Mouse (Mus musculus) limb, embryonic 14.5 days (tissue): ENCODE data around the gene Axin2. TPM values are rescaled to one million over a fixed set of nuclear protein-coding genes. Genes with fewer than 3 reads are reported as not detected.

ENCODE experiments used
- ATAC-seq: fragments of 200-750 bp; cut with Nextera tagmentation; 2 replicates; pipeline ENCODE4 v1.8.0; 2017; ENCODE audit warnings: low read depth, moderate number of reproducible peaks, moderate TSS enrichment; ENCODE audit not compliant: low FRiP score
- DNase-seq: peaks from one replicate; pipeline ENCODE4 v3.0.0-alpha.2; 2015; ENCODE audit warnings: low spot score
- H3K27ac ChIP-seq: fragments of 300-500 bp; sonication (generic); replicated peaks from 2 replicates; pipeline ENCODE4 v1.5.1; 2014; ENCODE audit warnings: low read depth, mild to moderate bottlenecking, low read length, moderate library complexity, mixed read lengths
- H3K27me3 ChIP-seq: fragments of 300-500 bp; sonication (generic); 2 replicates; pipeline ENCODE4 v1.6.1; 2014; ENCODE audit warnings: low read length, mixed read lengths; ENCODE audit not compliant: control insufficient read depth, insufficient read depth
- H3K36me3 ChIP-seq: fragments of 300-500 bp; sonication (generic); 2 replicates; pipeline ENCODE4 v1.6.1; 2014; ENCODE audit warnings: mild to moderate bottlenecking, low read length, moderate library complexity, mixed read lengths; ENCODE audit not compliant: control insufficient read depth, insufficient read depth
- H3K4me1 ChIP-seq: fragments of 300-500 bp; sonication (generic); 2 replicates; pipeline ENCODE4 v1.6.1; 2014; ENCODE audit warnings: antibody characterized with exemption, low read length, mixed read lengths; ENCODE audit not compliant: control insufficient read depth, insufficient read depth
- H3K4me2 ChIP-seq: fragments of 300-500 bp; sonication (generic); replicated peaks from 2 replicates; pipeline ENCODE4 v1.6.1; 2014; ENCODE audit warnings: low read depth, mild to moderate bottlenecking, low read length, moderate library complexity; ENCODE audit not compliant: severe bottlenecking
- H3K4me3 ChIP-seq: fragments of 300-500 bp; sonication (generic); replicated peaks from 2 replicates; pipeline ENCODE4 v1.5.1; 2014; ENCODE audit warnings: low read length
- H3K9ac ChIP-seq: fragments of 300-500 bp; sonication (generic); 2 replicates; pipeline ENCODE4 v1.6.1; 2014; ENCODE audit warnings: mild to moderate bottlenecking, low read depth, low read length, moderate library complexity; ENCODE audit not compliant: severe bottlenecking
- H3K9me3 ChIP-seq: fragments of 300-500 bp; sonication (generic); 2 replicates; pipeline ENCODE4 v1.6.1; 2016; ENCODE audit warnings: low read length; ENCODE audit not compliant: control insufficient read depth
- POLR2A ChIP-seq: fragments of 200-500 bp; IDR thresholded peaks from 2 replicates; pipeline ENCODE4 v1.8.0; 2012; ENCODE audit warnings: inconsistent platforms, mild to moderate bottlenecking, moderate library complexity, borderline replicate concordance; ENCODE audit not compliant: insufficient read depth, insufficient read length; ENCODE audit errors: extremely low read depth
- WGBS: fragments of 180-500 bp; shearing (Covaris S2); extraction: QIAGEN DNeasy Blood & Tissue Kit; methylation state at CpG from one replicate; pipeline ENCODE4 v1.1.7; 2014; 5-methylcytosine and 5-hydroxymethylcytosine counted together
- polyA plus RNA-seq, 2 experiments: library from polyadenylated mRNA; depleted of rRNA in 1 of 2; stranded (reverse) in 1 of 2; unstranded in 1 of 2; fragments of >200 nt; fragmentation: Nextera tagmentation in 1 of 2; extraction: Ambion mirVana in 1 of 2; gene quantifications; 2 replicates each; pipeline versions ENCODE4 v1.2.1 to v1.2.3; 2012 to 2014

Gene Axin2
- polyA plus RNA-seq, 2 experiments, result 22.6 to 50.9 TPM

- H3K4me3 ChIP-seq, result peak overlapping the region; percentile 34
- H3K27me3 ChIP-seq, result no peaks in the 10 kb centered on the region
- peak overlapping the region; percentile 65 for H3K4me2 ChIP-seq
- no peaks in the 10 kb centered on the region for H3K9me3 ChIP-seq
- no peak for TF ChIP-seq POLR2A
- no peaks in the 10 kb centered on the region for H3K36me3 ChIP-seq
- H3K27ac ChIP-seq, result peak overlapping the region; percentile 94
- ATAC-seq (no peak), DNase-seq (no peak)
- WGBS, result 7% methylated on average over 16 of the region's 16 CpGs
- peaks cover 50% of the 10 kb centered on the region for H3K4me1 ChIP-seq
- H3K9ac ChIP-seq, result peak overlapping the region; percentile 38; the same call in 1 of the 2 replicates
These were observed 29.6 kb upstream of the Axin2 start for GRCm38 (mm10) chr11:108890544-108890943.

- DNase-seq, result peak; percentile 78
- peaks cover 47% of the 10 kb centered on the region for H3K4me1 ChIP-seq
- no peaks in the 10 kb centered on the region for H3K9me3 ChIP-seq
- TF ChIP-seq POLR2A, result no peak
- no peaks in the 10 kb centered on the region for H3K36me3 ChIP-seq
- peak overlapping the region; percentile 65 for H3K4me2 ChIP-seq
- peak overlapping the region; percentile 34 for H3K4me3 ChIP-seq
- no peaks in the 10 kb centered on the region for H3K27me3 ChIP-seq
- peak overlapping the region; percentile 94 for H3K27ac ChIP-seq
- WGBS, result 1% methylated on average over 17 of the region's 17 CpGs
- peak overlapping the region; percentile 38; the same call in 1 of the 2 replicates for H3K9ac ChIP-seq
- peak; percentile 91 for ATAC-seq
These were observed 28.9 kb upstream of the Axin2 start for GRCm38 (mm10) chr11:108891111-108891870.

- DNase-seq (peak; percentile 72), ATAC-seq (peak; percentile 51)
- H3K9me3 ChIP-seq, result no peaks in the 10 kb centered on the region
- H3K36me3 ChIP-seq, result no peaks in the 10 kb centered on the region
- 3% methylated on average over 21 of the region's 21 CpGs for WGBS
- peak overlapping the region; percentile 94 for H3K27ac ChIP-seq
- peak overlapping the region; percentile 65 for H3K4me2 ChIP-seq
- H3K4me3 ChIP-seq, result peak overlapping the region; percentile 34
- peak overlapping the region; percentile 40; the same call in 1 of the 2 replicates for H3K9ac ChIP-seq
- no peak for TF ChIP-seq POLR2A
- H3K27me3 ChIP-seq, result no peaks in the 10 kb centered on the region
- H3K4me1 ChIP-seq, result peaks cover 47% of the 10 kb centered on the region
These were observed 28.2 kb upstream of the Axin2 start for GRCm38 (mm10) chr11:108891871-108892380.

- no peak overlapping the region for H3K9ac ChIP-seq
- no peak overlapping the region; the same call in 1 of the 2 replicates for H3K27ac ChIP-seq
- no peak overlapping the region for H3K4me3 ChIP-seq
- WGBS, result 3% methylated on average over 5 of the region's 7 CpGs
- no peaks in the 10 kb centered on the region for H3K36me3 ChIP-seq
- no peaks in the 10 kb centered on the region for H3K27me3 ChIP-seq
- ATAC-seq (no peak), DNase-seq (no peak)
- TF ChIP-seq POLR2A, result no peak
- peaks cover 44% of the 10 kb centered on the region for H3K4me1 ChIP-seq
- H3K4me2 ChIP-seq, result peak overlapping the region; percentile 65; the same call in 1 of the 2 replicates
- H3K9me3 ChIP-seq, result no peaks in the 10 kb centered on the region
These were observed 27.7 kb upstream of the Axin2 start for GRCm38 (mm10) chr11:108892406-108892805.

- H3K27ac ChIP-seq, result no peak overlapping the region
- H3K9ac ChIP-seq, result no peak overlapping the region
- H3K4me1 ChIP-seq, result peaks cover 44% of the 10 kb centered on the region
- DNase-seq (no peak), ATAC-seq (no peak)
- no peak for TF ChIP-seq POLR2A
- H3K4me2 ChIP-seq, result no peak overlapping the region
- H3K9me3 ChIP-seq, result no peaks in the 10 kb centered on the region
- no peaks in the 10 kb centered on the region for H3K36me3 ChIP-seq
- 40% methylated on average over 12 of the region's 12 CpGs for WGBS
- no peak overlapping the region for H3K4me3 ChIP-seq
- H3K27me3 ChIP-seq, result no peaks in the 10 kb centered on the region
These were observed 26.8 kb upstream of the Axin2 start for GRCm38 (mm10) chr11:108893232-108893790.
